Mouse (Mus musculus) liver, postnatal 0 days (tissue): ENCODE data around the gene Shq1. TPM values are rescaled to one million over a fixed set of nuclear protein-coding genes. Genes with fewer than 3 reads are reported as not detected.

Experiments
- ATAC-seq: fragments of 200-750 bp; cut with Nextera tagmentation; 2 replicates; pipeline ENCODE4 v1.8.0; 2017; ENCODE audit warnings: mild to moderate bottlenecking, moderate library complexity
- DNase-seq: peaks from one replicate; pipeline ENCODE4 v3.0.0-alpha.2; 2016
- H3K27ac ChIP-seq: fragments of 300-500 bp; sonication (generic); 2 replicates; pipeline ENCODE4 v1.5.1; 2014; ENCODE audit warnings: antibody characterized with exemption, moderate library complexity, mild to moderate bottlenecking, low read depth
- H3K27me3 ChIP-seq: fragments of 300-500 bp; sonication (generic); 2 replicates; pipeline ENCODE4 v1.6.1; 2014; ENCODE audit warnings: low read length, control low read depth, mixed read lengths; ENCODE audit not compliant: insufficient read depth
- H3K36me3 ChIP-seq: fragments of 300-500 bp; sonication (generic); replicated peaks from 2 replicates; pipeline ENCODE4 v1.6.1; 2014; ENCODE audit warnings: mild to moderate bottlenecking, control low read depth, low read length, moderate library complexity, mixed read lengths; ENCODE audit not compliant: insufficient read depth
- H3K4me1 ChIP-seq: fragments of 300-500 bp; sonication (generic); 2 replicates; pipeline ENCODE4 v1.6.1; 2014; ENCODE audit warnings: antibody characterized with exemption, mild to moderate bottlenecking, control low read depth; ENCODE audit not compliant: insufficient read depth
- H3K4me2 ChIP-seq: fragments of 300-500 bp; sonication (generic); 2 replicates; pipeline ENCODE4 v1.6.1; 2014; ENCODE audit warnings: low read depth, mild to moderate bottlenecking, low read length, moderate library complexity, mixed read lengths
- H3K4me3 ChIP-seq: fragments of 300-500 bp; sonication (generic); 2 replicates; pipeline ENCODE4 v1.5.1; 2014; ENCODE audit warnings: low read depth, low read length
- H3K9ac ChIP-seq: fragments of 300-500 bp; sonication (generic); replicated peaks from 2 replicates; pipeline ENCODE4 v1.6.1; 2014; ENCODE audit warnings: mild to moderate bottlenecking, moderate library complexity
- H3K9me3 ChIP-seq: fragments of 300-500 bp; sonication (generic); 2 replicates; pipeline ENCODE4 v1.6.1; 2016; ENCODE audit warnings: mild to moderate bottlenecking, control low read depth, low read length, mixed read lengths
- CTCF ChIP-seq: sonication (generic); IDR thresholded peaks from 2 replicates; pipeline ENCODE4 v1.5.1; 2016; ENCODE audit warnings: antibody characterized with exemption, low read depth
- EP300 ChIP-seq: IDR thresholded peaks from 2 replicates; pipeline ENCODE4 v1.6.1; 2016; ENCODE audit warnings: antibody characterized with exemption, low read depth, mild to moderate bottlenecking
- WGBS: fragments of 180-500 bp; shearing (Covaris S2); extraction: QIAGEN DNeasy Blood & Tissue Kit; methylation state at CpG from one replicate; pipeline ENCODE4 v1.1.7; 2014; ENCODE audit not compliant: insufficient replicate concordance; 5-methylcytosine and 5-hydroxymethylcytosine counted together
- polyA plus RNA-seq: library from polyadenylated mRNA; unstranded; fragments of >200 nt; fragmentation: Nextera tagmentation; extraction: Ambion mirVana; gene quantifications from 2 replicates; pipeline ENCODE4 v1.2.1, GENCODE M21; 2015

Shq1 gene
- polyA plus RNA-seq, 1 experiment from 2014 or later = 6.4 TPM

GRCm38 (mm10) chr6:100676461-100676860, 5.5 kb upstream of the Shq1 start:
- H3K27ac ChIP-seq = no peak overlapping the region
- no peak overlapping the region for H3K9ac ChIP-seq
- TF ChIP-seq EP300 = no peak
- no peak for TF ChIP-seq CTCF
- no peaks in the 10 kb centered on the region for H3K4me1 ChIP-seq
- 86% methylated on average over 6 of the region's 7 CpGs for WGBS
- no peak overlapping the region for H3K4me2 ChIP-seq
- H3K9me3 ChIP-seq = no peaks in the 10 kb centered on the region
- no peak overlapping the region for H3K4me3 ChIP-seq
- DNase-seq = no peak
- no peaks in the 10 kb centered on the region for H3K36me3 ChIP-seq
- no peaks in the 10 kb centered on the region for H3K27me3 ChIP-seq
- no peak for ATAC-seq

GRCm38 (mm10) chr6:100674974-100675373, 4.0 kb upstream of the Shq1 start:
- TF ChIP-seq EP300 (no peak), CTCF (peak; percentile 70)
- H3K9me3 ChIP-seq = no peaks in the 10 kb centered on the region
- WGBS = 18% methylated on average over 6 of the region's 6 CpGs
- H3K36me3 ChIP-seq = no peaks in the 10 kb centered on the region
- no peak overlapping the region for H3K27ac ChIP-seq
- DNase-seq (no peak), ATAC-seq (no peak)
- H3K4me3 ChIP-seq = no peak overlapping the region
- no peaks in the 10 kb centered on the region for H3K4me1 ChIP-seq
- H3K27me3 ChIP-seq = no peaks in the 10 kb centered on the region
- H3K4me2 ChIP-seq = no peak overlapping the region
- no peak overlapping the region for H3K9ac ChIP-seq

- Histone ChIP-seq H3K4me3 (peak overlapping the region; percentile 88), H3K27ac (no peak overlapping the region), H3K9me3 (no peaks in the 10 kb centered on the region), H3K4me1 (0 out of 2 replicates have a peak, but pooled peaks cover 4% of the 10 kb centered on the region), H3K36me3 (no peaks in the 10 kb centered on the region), H3K9ac (no peak overlapping the region), H3K4me2 (peak overlapping the region; percentile 94), H3K27me3 (no peaks in the 10 kb centered on the region)
- TF ChIP-seq CTCF (no peak), EP300 (no peak)
- DNase-seq = no peak
- WGBS = 10% methylated on average over 7 of the region's 7 CpGs
- ATAC-seq = no peak
These were observed 444 bp upstream of the Shq1 start for GRCm38 (mm10) chr6:100671401-100671800.

GRCm38 (mm10) chr6:100670370-100670841, 551 bp downstream of the Shq1 start:
- WGBS = under 1% methylated on average over 32 of the region's 32 CpGs
- ATAC-seq (peak; percentile 91), DNase-seq (peak; percentile 72)
- Histone ChIP-seq H3K9me3 (no peaks in the 10 kb centered on the region), H3K4me2 (peak overlapping the region; percentile 94), H3K36me3 (no peaks in the 10 kb centered on the region), H3K27ac (peak overlapping the region; percentile 73), H3K9ac (peak overlapping the region; percentile 77), H3K27me3 (no peaks in the 10 kb centered on the region), H3K4me1 (0 out of 2 replicates have a peak, but pooled peaks cover 4% of the 10 kb centered on the region), H3K4me3 (peak overlapping the region; percentile 88)
- TF ChIP-seq EP300 (no peak), CTCF (no peak)

DNA sequence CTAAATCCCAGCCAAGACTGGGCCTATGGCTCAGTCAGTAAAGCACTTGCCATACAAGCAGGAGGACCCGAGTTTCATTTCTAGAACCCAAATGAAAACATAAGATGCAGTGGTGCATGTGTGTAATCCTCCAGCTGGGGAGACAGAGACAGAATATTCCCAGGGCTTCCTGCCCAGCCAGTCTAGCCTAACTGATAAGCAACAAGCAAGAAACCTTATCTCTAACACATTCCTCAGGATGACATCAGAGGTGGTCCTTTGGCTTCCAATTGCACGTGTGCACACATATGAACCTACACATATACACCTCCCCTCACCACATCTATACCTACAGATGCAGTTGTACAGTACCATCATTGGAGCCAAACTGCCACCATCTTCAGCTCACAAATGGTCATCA, 2.1 kb downstream of the Shq1 start:
- Histone ChIP-seq H3K4me3 (no peak overlapping the region), H3K27ac (no peak overlapping the region), H3K9ac (no peak overlapping the region), H3K36me3 (peaks cover 6% of the 10 kb centered on the region), H3K4me1 (0 out of 2 replicates have a peak, but pooled peaks cover 4% of the 10 kb centered on the region), H3K9me3 (no peaks in the 10 kb centered on the region), H3K27me3 (no peaks in the 10 kb centered on the region), H3K4me2 (no peak overlapping the region)
- DNase-seq (no peak), ATAC-seq (no peak)
- TF ChIP-seq EP300 (no peak), CTCF (no peak)
- WGBS = 36% methylated on average over 2 of the region's 2 CpGs

DNA sequence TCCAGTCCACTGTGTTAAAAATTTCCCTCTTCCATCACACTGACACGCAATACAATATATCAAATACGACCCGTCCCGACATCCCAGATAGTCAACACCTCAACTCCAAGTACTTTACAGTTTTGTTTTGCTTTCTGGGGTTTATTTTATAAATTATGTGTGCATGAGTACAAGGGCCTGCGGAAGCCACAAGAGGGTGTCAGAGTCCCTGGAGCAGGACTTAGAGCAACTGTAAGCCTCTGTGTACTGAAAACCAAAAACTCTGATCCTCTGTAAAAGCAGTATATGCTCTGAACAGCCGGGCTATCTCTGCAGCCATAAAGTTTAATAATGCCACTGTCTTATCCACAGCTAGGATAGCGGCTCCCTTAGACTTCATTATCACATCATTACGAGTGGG, 3.3 kb downstream of the Shq1 start:
- Histone ChIP-seq H3K9ac (no peak overlapping the region), H3K4me2 (no peak overlapping the region), H3K27me3 (no peaks in the 10 kb centered on the region), H3K4me3 (no peak overlapping the region), H3K4me1 (0 out of 2 replicates have a peak, but pooled peaks cover 4% of the 10 kb centered on the region), H3K27ac (no peak overlapping the region), H3K9me3 (no peaks in the 10 kb centered on the region), H3K36me3 (peaks cover 15% of the 10 kb centered on the region)
- no peak for DNase-seq
- no peak for ATAC-seq
- WGBS = 90% methylated on average over 8 of the region's 8 CpGs
- TF ChIP-seq EP300 (no peak), CTCF (0 out of 2 replicates have a peak, but pooled peaks have one; percentile 1)

- DNase-seq = no peak
- Histone ChIP-seq H3K4me1 (no peaks in the 10 kb centered on the region), H3K27me3 (no peaks in the 10 kb centered on the region), H3K36me3 (peaks cover 15% of the 10 kb centered on the region), H3K4me3 (no peak overlapping the region), H3K9me3 (no peaks in the 10 kb centered on the region), H3K27ac (no peak overlapping the region), H3K4me2 (no peak overlapping the region), H3K9ac (no peak overlapping the region)
- TF ChIP-seq EP300 = no peak
- TF ChIP-seq CTCF = no peak
- WGBS = 72% methylated on average over 6 of the region's 6 CpGs
- no peak for ATAC-seq
These were observed 8.7 kb downstream of the Shq1 start for GRCm38 (mm10) chr6:100662224-100662623.
